Mouse (Mus musculus): ENCODE measurements around the gene Cdc34b.
"Not testable (repeated sequence)": the region's sequence is repeated elsewhere in the genome, so short reads cannot be mapped to it uniquely, and the experiment has no call there.

Gene Cdc34b

DNA sequence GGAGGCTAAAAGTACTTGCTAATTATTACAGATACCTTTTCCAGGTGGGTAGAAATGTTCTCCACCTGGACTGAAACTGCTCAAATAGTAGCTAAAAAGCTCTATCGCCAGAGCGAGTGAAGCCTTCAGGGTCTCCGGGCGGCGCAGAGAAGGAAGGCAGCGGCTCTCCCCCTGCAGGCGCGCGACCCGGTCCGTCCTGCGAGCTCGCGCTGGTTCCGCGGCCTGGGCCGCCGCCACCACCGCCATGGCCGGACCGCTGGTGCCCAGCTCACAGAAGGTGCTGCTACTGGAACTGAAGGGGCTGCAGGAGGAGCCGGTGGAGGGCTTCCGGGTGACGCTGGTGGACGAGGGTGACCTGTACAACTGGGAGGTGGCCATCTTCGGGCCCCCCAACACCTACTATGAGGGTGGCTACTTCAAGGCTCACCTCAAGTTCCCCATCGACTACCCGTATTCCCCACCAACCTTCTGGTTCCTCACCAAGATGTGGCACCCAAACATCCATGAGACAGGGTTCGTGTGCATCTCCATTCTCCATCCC, at the start of gene Cdc34b:
Cdc34b (plus strand) TSS at position 51 of the 541 bp plus-strand sequence.
- no peak for DNase-seq (ENCODE audit: low read depth)

DNA sequence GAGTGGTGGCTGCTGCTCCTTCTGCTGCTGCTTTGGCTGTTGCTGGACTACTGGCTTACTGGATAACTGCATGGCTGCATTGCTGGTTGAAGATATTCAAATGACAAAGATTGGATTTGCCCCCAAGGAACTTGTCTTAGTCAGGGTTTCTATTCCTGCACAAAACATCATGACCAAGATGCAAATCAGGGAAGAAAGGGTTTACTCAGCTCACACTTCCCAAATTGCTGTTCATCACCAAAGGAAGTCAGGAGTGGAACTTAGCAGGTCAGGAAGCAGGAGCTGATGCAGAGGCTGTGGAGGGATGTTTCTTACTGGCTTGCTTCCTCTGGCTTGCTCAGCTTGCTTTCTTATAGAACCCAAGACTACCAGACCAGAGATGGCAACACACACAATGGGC, 49.1 kb upstream of the Cdc34b start:
- not testable (repeated sequence) for DNase-seq (ENCODE audit: low read depth)

DNA sequence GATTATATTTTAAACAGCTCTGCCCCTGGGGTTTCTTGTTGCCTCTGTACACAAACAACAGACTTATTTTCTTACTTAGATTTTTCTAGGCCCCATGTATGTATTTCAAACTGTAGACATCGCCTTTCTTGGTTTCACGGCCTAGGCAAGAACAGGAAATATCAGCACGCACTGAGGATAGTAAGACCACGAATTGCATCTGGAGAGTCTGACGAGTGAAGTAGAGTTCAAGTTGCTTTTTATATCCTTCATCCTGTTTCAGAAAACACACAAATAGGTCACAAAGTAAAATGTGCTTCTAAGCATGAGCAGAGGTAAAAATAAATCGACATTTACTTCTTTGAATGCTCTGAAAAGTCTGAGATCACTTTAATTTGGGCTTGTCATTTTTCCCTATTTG, 46.1 kb upstream of the Cdc34b start:
- DNase-seq (ENCODE audit: low read depth): no peak

DNA sequence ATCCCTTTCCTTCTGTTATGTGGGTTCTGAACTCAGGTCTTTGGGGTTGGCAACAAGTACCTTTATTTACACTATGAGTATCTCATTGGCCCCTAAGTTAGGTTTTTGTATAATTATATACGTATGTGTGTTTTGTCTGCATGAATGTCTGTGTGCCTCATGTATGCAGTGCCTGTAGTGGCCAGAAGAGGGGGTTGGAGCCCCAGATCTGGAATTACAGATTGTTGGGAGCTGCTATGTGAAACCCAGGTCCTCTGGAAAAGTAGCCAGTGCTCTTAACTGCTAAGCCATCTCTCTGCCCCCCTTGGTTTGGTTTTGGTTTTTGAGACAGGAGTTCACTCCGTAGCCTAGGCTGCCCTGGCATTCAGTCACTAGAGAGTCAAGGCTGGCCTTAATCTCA, 44.4 kb upstream of the Cdc34b start:
- no peak for DNase-seq (ENCODE audit: low read depth)

DNA sequence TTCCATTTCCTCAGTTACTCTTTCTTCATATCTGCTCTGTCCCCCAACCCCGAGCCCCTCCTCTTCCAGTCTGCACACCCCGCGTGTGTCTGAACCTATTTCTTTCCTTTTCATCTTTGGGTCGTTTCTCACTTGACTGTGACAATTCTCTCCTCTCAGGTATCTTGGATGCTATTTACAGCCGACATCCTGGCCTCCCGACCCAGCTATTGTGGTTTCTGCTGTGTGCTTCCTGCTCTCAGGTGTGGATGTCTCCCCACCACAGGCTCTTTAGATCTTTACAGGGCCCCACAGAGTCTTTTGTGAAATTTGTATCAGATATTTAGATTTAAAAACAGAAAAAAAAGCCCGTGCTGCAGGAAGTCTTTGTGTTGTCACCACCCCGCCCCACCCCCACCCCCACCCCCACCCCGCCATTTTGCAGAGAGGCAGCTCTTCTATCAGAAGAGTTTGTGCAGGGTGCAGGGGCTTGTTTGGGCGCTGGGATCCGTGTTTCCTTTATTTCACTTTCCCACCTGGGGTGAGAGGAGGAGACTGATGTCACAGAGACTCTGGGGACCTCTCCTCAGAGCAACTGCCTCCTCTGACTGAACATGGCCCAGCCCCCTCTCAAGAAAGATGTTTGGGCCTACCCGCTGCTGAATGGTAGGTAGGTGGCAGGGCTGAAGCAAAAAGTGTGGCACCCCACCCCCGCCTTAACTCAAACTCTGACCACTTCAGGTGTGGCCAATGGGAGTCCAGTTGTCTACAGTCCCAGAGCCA, 43.7 kb upstream of the Cdc34b start:
- DNase-seq (ENCODE audit: low read depth): no peak

DNA sequence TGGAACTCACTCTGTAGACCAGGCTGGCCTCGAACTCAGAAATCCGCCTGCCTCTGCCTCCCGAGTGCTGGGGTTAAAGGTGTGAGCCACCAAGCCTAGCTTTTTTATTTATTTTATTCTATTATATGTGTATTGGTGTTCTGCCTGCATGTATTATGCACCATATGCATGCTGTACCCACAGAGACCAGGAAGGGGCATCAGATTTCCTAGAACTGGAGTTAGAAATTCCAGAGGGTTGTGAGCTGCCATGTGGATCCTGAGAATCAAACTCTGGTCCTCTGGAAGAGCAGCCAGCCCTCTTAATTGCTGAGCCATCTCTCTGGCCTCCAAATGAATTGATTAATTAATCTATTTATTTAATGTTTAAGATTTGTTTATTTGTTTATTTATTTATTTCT, 42.2 kb upstream of the Cdc34b start:
- no peak for DNase-seq (ENCODE audit: low read depth)

DNA sequence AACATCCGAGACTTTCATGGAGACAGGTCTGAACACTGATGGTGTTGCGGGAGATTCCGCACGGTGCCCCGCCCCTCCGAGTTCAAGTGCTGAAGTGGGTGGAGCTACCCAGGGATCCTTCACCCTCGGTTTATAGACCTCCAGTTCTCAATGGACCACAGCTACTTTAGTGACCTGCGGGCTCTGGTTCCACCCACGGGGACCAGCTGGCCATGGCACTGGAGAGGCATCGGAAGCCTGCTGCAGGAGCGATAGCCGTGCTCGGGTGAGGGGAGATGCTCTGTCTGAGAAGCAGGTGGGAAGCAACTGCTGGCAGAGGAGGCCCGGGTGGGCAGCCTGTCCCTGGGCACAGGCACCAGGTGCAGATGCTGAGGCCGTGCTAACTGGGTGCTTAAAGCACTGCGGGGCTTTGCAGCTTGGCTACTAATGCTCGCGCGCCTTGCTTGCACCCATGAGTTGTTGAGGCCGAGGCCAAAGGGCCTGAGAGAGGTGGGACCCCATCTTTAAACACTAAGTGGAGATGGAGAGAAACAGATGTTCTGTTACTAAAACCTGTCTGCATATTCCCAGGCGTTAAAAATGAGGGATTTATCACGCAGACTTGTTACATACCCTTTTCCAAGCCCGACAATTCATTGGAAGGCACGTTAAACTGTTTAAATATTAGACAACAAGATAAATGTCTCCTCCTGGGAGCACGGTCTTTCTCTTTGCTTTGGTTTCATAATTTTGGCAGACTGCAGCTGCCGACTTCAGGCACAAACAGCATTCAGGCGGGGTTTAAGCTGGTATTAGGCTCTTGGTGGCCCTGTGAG, 40.0 kb upstream of the Cdc34b start:
- no peak for DNase-seq (ENCODE audit: low read depth)

DNA sequence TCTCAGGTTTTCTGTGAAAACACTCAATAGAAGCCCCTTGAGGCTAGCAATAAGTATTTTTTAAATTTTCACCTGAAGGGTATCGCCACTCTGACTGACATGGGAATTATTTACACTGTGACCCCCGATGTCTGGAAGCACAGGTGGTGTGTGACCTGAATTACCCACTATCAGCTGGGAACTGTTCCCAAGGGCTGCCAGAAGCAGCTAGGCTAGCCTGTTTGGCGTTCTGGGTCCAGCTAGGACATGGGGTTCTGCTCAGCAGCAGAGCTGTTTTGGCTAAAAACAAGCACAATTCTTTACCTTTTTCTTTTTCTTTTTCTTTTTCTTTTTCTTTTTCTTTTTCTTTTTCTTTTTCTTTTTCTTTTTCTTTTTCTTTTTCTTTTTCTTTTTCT, 39.4 kb upstream of the Cdc34b start:
- DNase-seq (ENCODE audit: low read depth): no peak

DNA sequence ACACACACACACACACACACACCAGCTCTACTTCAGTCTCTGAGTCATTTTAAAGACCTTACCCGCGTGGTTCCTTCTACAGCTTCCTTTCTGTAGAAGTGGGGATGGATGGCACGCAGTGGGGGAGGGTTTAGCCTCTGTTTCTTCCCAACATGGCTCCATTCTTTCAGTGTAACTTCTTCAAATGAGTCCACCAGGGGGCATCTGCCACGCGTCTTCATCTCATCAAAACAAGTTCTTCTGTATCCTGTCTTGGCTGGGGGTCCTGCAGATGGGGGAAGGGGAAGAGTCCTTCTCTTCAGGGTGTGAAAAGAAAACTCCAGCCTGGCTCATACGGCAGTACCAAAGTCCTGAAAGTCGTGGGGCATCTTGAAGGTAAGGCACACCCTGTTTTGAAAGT, 37.6 kb upstream of the Cdc34b start:
- DNase-seq (ENCODE audit: low read depth): no peak

DNA sequence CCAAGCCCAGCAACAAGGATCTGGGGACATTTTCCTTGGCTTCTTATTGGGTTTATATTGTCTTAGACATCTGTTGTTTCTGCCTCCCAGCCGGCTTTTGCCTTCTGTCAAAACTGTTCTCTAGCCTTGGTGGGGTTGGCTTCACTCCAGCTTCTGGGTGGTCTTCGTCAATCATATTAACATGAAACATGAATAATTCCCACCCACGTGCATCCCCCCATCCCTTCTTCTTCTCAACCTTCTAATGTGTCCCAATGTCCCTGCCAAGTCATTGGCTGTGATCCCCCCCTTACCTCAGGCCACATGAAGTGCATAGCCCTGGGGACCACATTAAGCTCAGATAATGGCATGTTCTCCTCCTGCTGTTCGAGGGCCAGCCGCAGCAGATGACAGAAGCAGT, 37.1 kb upstream of the Cdc34b start, which contains the start of gene Gm11541:
Gm11541 (minus strand) TSS at position 28 of the 400 bp plus-strand sequence.
- DNase-seq (ENCODE audit: low read depth): no peak

DNA sequence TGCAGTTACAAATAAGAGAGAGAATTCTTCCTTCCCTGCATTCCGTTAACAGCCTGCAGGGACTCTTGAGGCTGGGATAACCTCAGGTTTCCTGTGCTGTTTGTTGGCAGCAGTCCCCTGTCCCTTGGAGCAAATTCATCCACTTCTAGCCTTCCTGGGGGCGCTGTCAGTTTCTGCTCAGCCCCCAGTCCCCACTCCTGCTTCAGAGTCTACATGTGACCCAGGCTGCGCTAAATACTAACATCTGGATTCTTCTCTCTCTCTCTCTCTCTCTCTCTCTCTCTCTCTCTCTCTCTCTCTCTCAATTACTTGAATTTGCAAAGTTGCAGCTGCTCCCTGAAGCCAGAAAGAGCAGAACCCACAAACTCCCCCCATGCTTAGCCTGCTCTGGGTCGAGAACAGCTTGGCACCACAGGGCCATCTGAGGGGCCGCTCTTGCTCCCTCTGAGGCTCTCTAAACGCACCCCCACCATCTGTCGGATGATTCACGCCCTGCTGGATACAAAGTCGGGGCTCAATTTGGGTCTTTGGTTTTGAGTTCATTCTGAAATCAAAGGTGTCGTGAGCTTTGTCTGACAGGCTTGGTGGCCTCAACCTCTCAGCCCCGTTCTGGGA, 28.2 kb upstream of the Cdc34b start:
- DNase-seq (ENCODE audit: low read depth): no peak

DNA sequence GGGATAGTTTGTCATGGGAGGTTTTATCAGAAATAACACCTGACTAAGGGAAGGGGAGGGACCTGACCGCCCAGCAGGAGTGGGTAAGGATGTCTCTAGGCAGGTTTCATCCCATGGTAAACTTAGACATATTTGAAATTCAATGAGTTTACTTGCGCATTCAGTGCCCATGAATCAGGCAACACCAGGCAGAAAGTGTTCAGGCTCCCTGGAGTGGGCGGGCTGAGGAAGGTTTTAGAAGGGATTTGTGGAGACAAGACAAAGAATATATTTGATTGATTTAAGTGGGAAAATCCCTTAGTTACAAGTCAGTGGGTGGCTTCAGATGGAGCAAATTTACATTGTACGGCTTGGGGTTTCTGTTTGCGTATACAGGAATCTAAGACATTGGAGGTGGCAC, 26.0 kb upstream of the Cdc34b start:
- no peak for DNase-seq (ENCODE audit: low read depth)

DNA sequence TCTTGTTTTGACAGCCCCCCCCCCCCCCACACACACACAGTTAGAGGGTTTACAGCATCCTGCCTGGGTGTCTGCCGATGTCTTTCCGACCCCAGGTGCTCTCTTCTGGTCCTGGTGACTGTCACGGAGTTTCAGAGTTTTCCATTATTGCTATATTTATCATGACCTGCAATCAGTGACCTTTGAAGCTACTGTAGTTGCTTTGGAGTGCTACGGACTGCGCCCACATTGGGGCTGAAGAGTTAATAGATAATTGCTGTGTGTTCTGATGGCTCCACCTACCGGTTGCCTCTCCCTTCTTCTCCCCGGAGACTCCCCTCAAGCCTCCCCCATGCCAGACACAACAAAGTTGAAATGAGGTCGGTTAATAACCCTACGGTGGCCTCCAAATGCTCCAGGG, 24.8 kb upstream of the Cdc34b start:
- DNase-seq (ENCODE audit: low read depth): no peak

DNA sequence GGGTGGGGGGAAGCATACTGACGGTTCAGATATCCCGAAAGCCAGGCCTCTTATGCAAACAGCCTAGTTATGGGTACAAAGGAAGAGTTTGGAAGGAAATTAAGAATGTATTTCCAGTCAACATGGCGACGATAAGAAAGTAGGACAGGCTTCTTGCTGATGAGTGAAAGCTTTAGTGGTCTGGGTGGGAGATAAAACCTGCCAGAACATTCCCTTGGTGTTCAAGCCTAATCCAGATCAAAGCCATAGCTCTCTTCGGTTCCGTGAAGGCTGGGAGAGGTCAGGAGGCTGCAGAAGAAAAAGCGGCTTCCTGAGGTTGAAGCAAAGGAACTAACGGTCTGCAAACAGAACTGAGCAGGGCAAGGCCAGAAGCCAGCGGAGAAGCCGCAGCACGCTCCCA, 24.3 kb upstream of the Cdc34b start:
- no peak for DNase-seq (ENCODE audit: low read depth)

DNA sequence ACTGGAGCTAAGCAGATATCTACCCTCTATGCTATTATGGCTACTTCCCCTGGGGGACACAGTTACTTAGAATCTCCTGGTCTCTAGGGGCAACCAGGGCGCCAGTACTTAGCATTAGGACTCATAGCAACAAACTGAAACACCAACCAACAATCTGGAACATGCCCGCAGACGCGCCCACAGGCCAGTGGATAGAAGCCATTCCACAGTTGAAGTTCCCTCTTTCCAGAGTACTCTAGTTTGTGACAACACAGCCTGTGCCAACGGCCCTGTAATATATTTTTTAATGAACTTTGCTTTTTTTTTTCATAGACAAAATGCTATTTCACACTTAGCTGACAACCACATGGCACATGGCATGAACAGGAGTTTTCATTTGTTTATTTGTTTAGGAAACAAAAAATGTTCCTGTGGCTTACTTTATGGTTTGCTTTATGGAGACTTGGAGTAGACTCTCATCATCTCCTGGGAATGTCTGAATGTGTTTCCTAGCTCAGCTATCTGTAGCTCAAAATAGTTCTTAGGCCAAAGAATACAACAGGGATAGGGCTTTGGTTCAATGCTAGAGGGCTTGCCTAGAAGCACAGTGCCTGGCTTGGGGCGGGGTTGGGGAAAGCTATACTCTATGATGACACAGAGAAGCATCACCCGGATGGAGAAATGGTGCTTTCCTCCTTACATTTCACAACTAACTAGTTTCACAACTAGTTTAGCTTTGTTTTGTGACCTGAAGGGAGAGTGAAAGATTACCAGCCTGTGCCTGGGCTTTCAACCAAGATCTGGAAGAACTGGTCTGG, 23.3 kb upstream of the Cdc34b start:
- no peak for DNase-seq (ENCODE audit: low read depth)

DNA sequence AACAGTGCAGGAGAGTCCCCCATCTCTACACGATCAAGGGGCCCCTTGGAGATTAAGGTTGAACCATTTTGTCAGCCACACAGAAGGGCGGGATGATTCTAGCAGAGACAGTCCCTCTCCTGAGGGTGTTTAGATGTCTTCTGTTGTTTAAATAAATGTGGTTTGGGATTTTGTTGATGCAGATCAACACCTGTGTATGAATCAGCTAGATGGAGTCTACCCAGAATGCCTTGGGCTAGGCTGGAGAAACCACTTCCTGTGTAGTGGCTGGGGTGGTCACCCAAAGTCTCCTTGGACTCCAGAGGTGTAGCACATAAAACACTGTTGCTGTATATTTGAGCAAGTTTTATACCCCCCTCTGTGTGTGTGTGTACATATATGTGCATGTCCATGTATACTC, 22.4 kb upstream of the Cdc34b start:
- DNase-seq (ENCODE audit: low read depth): no peak

DNA sequence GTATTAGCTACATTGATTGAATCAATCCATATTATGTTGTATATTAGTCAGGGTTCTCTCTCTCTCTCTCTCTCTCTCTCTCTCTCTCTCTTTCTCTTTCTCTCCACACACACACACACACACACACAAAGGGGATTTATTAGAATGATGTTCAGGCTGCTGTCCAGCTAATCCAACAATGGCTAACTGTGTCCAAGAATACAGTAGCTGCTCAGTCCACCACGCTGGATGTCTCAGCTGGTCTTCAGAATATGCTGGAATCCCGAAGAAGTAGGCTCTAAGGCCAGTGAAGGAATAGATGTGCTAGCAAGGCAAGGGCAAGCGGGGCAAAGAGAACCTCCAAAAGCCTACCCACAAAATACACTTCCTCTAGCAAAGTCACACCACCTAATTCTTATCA, 14.3 kb upstream of the Cdc34b start:
- no peak for DNase-seq (ENCODE audit: low read depth)

DNA sequence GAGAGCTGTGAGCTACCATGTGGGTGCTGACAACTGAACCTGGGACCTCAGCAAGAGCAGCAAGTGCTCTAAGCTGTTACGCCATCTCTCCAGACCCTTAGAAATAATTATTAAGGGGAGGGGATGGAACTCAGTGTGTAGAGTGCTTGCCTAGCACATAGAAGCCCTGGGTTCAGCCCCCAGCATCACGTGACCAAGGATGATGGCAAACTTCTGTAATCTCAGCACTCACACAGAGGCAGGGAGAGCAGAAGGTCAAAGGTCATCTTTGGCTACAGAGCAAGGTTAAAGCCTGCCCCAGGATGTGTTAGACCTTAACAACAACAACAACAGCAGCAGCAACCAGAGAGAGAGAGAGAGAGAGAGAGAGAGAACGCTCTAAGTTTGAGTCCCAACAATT, 13.0 kb upstream of the Cdc34b start:
- DNase-seq (ENCODE audit: low read depth): no peak

DNA sequence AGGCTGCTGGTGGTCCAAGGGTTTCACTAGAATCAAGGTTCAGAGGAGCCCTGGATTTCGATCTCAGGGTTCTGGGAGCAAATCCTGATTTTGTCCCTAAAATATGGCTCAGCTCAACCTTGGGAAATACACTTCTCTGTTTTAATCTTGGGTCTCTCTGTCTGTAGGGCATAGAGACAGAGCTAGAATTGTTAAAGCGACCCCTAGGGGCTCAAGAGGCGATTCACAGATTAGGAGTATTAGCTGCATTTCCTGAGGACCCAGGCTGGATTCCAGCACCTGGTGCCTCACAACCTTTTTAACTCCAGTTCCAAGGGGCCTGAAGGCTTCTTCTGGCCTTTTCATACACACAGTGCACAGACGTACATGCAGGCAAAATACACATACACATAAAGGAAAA, 12.0 kb upstream of the Cdc34b start:
- DNase-seq (ENCODE audit: low read depth): no peak

DNA sequence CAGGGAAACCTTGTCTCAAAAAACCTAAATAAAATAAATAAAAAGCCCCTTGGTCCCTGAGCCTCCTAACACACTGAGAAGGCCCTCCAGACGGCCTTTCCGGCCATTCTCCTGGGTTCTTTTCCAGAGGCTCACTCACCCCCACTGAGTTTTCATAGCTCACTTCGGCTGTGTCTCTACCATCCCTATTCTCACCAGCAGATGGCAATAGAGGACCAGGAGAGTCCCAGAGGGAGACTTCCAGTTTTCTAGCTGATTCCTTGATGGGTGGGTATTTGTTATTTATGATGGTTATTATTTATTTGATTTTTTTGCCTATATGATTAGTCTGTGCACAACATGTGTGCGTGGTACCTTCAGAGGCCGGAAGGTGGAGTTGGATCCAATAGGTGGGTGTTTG, 11.3 kb upstream of the Cdc34b start:
- peak; percentile 60 for DNase-seq (ENCODE audit: low read depth)

DNA sequence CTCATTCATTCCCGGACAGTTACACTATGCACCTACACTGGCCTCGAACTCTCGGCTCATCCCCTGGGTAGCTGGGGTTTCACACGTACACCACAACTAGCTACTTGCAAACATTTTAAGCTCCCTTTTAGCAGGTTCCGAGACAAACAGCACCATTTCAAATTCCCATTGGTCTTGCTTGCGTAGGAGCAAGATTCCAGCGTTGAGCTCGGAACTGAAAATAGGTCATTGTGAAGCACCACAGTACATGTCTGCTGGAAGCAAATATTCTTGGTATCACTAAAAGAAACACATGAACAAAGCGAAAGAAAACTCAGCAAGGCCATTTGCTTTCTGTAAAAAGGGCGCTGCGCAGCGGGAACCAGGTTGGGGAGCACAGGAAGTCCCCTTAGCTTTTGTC, 10.4 kb upstream of the Cdc34b start:
- DNase-seq (ENCODE audit: low read depth): no peak

DNA sequence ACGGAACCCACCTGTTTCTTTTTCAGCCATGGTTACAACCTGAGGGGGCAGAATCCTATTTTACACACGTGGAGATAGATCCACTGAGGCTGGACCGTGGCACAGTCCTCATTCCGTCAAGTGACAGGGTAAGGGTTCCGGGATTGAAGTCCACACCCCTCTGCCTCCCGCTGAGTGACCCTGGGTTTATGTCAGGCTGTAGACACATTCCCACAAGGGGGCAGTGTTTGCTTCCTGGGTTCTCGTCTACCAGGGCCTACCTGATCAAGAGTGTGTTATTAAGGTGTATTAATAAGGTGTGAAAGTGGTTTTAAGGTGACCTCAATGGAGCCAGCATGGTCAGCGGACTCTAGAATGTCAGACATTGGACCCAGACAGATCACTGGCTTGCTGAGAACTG, 8.8 kb upstream of the Cdc34b start:
- DNase-seq (ENCODE audit: low read depth): peak; percentile 46
